8 mouse cellular contexts compared by ENCODE assay signal in genomic region chr6:38492550-38492949, GRCm38 (mm10). TPM values are rescaled to one million over a fixed set of nuclear protein-coding genes. Genes with fewer than 3 reads are reported as not detected.
DNase-seq lines count a peak whose midpoint lies in the region.

No protein-coding gene starts in this region.

- intact Hi-C loops in heart, postnatal 25 days (cut with DNase I) = loop anchor here (1.0 to 5.0 kb wide), 2 partner anchors 39 to 205 kb away; no protein-coding TSS in a partner anchor

- DNase-seq in heart, adult 8-10 months (ENCODE audit: low spot score) = peak; percentile 48
- DNase-seq in heart, postnatal 25 days (ENCODE audit: low spot score) = no peak
- DNase-seq in urinary bladder, postnatal 36 days (ENCODE audit: low spot score in 2 of 2) = peak; percentile 31 to 32
- no peak for DNase-seq in urinary bladder, adult 2 months (ENCODE audit: low spot score)
- DNase-seq in cerebellum, adult 9-10 months = peak; percentile 44
- peak; percentile 14 for DNase-seq in hindlimb bud, embryonic 11.5 days (ENCODE audit: extremely low spot score, low read depth, low spot score)
- DNase-seq in mesoderm, embryonic 11.5 days (ENCODE audit: low read depth, low spot score) = peak; percentile 56
- peak; percentile 29 to 68 for DNase-seq in thymus, postnatal 10 days (ENCODE audit: low spot score in 2 of 2)

RNA-seq across cellular contexts. Expression of gene Fmc1, which starts 40.8 kb away (rescaled TPM):
- 100 to 1,000 TPM; 234 to 298 (median 248) TPM for total RNA-seq in heart, adult 8-10 months (2022)
- total RNA-seq in heart, postnatal 25 days (2021) = 100 to 1,000 TPM; 231 to 256 TPM
- 103 and 104 TPM in 2 replicates for polyA plus RNA-seq in urinary bladder, adult 2 months (2012; rRNA removed)

RNA-seq across cellular contexts. Expression of gene Luc7l2, which starts 58.6 kb away (rescaled TPM):
- total RNA-seq in heart, adult 8-10 months (2022) = 100 to 1,000 TPM in 1 of 4 experiments, 10 to 100 TPM in 3; 84.5 to 120 (median 91.4) TPM
- total RNA-seq in heart, postnatal 25 days (2021) = 10 to 100 TPM; 91.0 to 98.8 TPM
- 160 and 174 TPM in 2 replicates for polyA plus RNA-seq in urinary bladder, adult 2 months (2012; rRNA removed)

RNA-seq across cellular contexts. Expression of gene Ubn2, which starts 58.8 kb away (rescaled TPM):
- 10 to 100 TPM; 18.4 to 25.2 (median 21.4) TPM for total RNA-seq in heart, adult 8-10 months (2022)
- 10 to 100 TPM; 20.7 to 21.5 TPM for total RNA-seq in heart, postnatal 25 days (2021)
- polyA plus RNA-seq in urinary bladder, adult 2 months (2012; rRNA removed) = 15.2 and 15.5 TPM in 2 replicates

Comparison
In these comparisons a context has a peak if more than half of its experiments do, and no peak if none do; other contexts are left out.
1. DNase-seq: peak in heart, adult 8-10 months (single experiment), urinary bladder, postnatal 36 days (2 of 2), cerebellum, adult 9-10 months (single experiment), hindlimb bud, embryonic 11.5 days (single experiment), mesoderm, embryonic 11.5 days (single experiment) and thymus, postnatal 10 days (2 of 2); none in heart, postnatal 25 days (single experiment) and urinary bladder, adult 2 months (single experiment).